Mouse (Mus musculus) embryonic facial prominence, embryonic 11.5 days (tissue): ENCODE data around the gene Ccdc169. TPM values are rescaled to one million over a fixed set of nuclear protein-coding genes. Genes with fewer than 3 reads are reported as not detected.

Source experiments
- ATAC-seq: fragments of 200-750 bp; cut with Nextera tagmentation; replicated peaks from 2 replicates; pipeline ENCODE4 v1.8.0; 2017; ENCODE audit warnings: low read depth; ENCODE audit not compliant: insufficient number of reproducible peaks, low FRiP score, low TSS enrichment
- DNase-seq: peaks from one replicate; pipeline ENCODE4 v3.0.0-alpha.2; 2015; ENCODE audit warnings: low spot score
- H3K27ac ChIP-seq: fragments of 300-500 bp; sonication (generic); replicated peaks from 2 replicates; pipeline ENCODE4 v1.5.1; 2014; ENCODE audit warnings: mild to moderate bottlenecking, low read depth, low read length, control low read depth
- H3K27me3 ChIP-seq: fragments of 300-500 bp; sonication (generic); 2 replicates; pipeline ENCODE4 v1.6.1; 2014; ENCODE audit warnings: mild to moderate bottlenecking, low read length, moderate library complexity, mixed read lengths; ENCODE audit not compliant: control insufficient read depth, insufficient read depth
- H3K36me3 ChIP-seq: fragments of 300-500 bp; sonication (generic); replicated peaks from 2 replicates; pipeline ENCODE4 v1.6.1; 2014; ENCODE audit warnings: low read depth, mild to moderate bottlenecking, low read length, moderate library complexity, mixed read lengths; ENCODE audit not compliant: control insufficient read depth, insufficient read depth
- H3K4me1 ChIP-seq: fragments of 300-500 bp; sonication (generic); 2 replicates; pipeline ENCODE4 v1.6.1; 2014; ENCODE audit warnings: low read length, mixed read lengths; ENCODE audit not compliant: control insufficient read depth, insufficient read depth
- H3K4me2 ChIP-seq: fragments of 300-500 bp; sonication (generic); 2 replicates; pipeline ENCODE4 v1.6.1; 2014; ENCODE audit warnings: low read depth, mild to moderate bottlenecking, control low read depth, low read length, moderate library complexity
- H3K4me3 ChIP-seq: fragments of 300-500 bp; sonication (generic); 2 replicates; pipeline ENCODE4 v1.5.1; 2014; ENCODE audit warnings: low read depth, low read length, control low read depth
- H3K9ac ChIP-seq: fragments of 300-500 bp; sonication (generic); replicated peaks from 2 replicates; pipeline ENCODE4 v1.6.1; 2014; ENCODE audit warnings: mild to moderate bottlenecking, control low read depth, low read length
- H3K9me3 ChIP-seq: fragments of 300-500 bp; sonication (generic); replicated peaks from 2 replicates; pipeline ENCODE4 v1.6.1; 2016; ENCODE audit warnings: mild to moderate bottlenecking, low read length, inconsistent platforms, mixed read lengths; ENCODE audit not compliant: control insufficient read depth
- WGBS: fragments of 180-500 bp; shearing (Covaris S2); extraction: QIAGEN DNeasy Blood & Tissue Kit; methylation state at CpG from one replicate; pipeline ENCODE4 v1.1.7; 2014; 5-methylcytosine and 5-hydroxymethylcytosine counted together
- polyA plus RNA-seq: library from polyadenylated mRNA; unstranded; fragments of >200 nt; fragmentation: Nextera tagmentation; extraction: Ambion mirVana; gene quantifications from 2 replicates; pipeline ENCODE4 v1.2.1, GENCODE M21; 2014

Ccdc169 gene
- polyA plus RNA-seq, 1 experiment from 2014 or later = 0.07 TPM

DNA sequence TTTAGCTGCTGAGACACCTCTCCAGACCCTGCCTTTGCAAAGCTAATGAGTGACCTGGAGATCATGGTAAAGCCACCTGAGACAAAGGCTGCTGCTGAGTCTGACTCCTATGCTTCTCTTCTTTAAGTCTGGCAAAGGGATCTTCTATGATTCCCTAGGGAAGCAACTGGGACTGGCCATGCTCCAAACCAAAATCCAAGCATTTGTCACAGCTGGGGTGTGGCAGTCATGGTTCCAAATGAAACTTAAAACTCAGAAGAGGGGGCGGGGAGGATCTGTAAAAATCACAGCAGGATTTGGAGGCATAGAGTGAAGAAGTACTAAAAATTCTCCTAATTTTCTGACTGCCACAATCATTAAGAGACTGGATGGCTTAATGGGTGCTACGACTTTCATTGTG, 40.0 kb upstream of the Ccdc169 start:
- no peaks in the 10 kb centered on the region for H3K36me3 ChIP-seq
- no peaks in the 10 kb centered on the region for H3K27me3 ChIP-seq
- H3K9me3 ChIP-seq = no peaks in the 10 kb centered on the region
- 80% methylated on average over 2 of the region's 2 CpGs for WGBS
- no peaks in the 10 kb centered on the region; the same call in 1 of the 2 replicates for H3K4me1 ChIP-seq
- no peak overlapping the region for H3K4me2 ChIP-seq
- H3K27ac ChIP-seq = peak overlapping the region; percentile 22; the same call in 1 of the 2 replicates
- H3K9ac ChIP-seq = no peak overlapping the region
- H3K4me3 ChIP-seq = no peak overlapping the region
- ATAC-seq (no peak), DNase-seq (no peak)

DNA sequence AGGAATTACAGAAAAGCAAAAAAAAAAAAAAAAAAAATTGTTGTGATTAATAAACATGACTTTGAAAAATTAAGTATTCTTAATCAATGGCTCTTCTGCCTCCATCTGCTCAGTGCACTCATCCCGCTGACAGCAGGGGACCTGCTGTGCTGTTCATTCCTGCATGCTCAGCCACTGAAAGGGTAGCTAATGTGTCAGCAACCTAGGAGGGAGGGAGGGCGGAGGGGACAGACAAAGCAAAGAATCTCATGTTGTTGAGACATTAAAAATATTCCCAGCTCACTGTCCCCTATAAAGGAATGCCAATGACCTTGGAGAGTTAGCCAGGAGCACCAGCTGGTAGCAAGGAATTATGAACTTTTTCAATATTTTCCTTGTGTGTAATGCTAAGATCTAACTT, 39.1 kb upstream of the Ccdc169 start:
- H3K36me3 ChIP-seq = no peaks in the 10 kb centered on the region
- DNase-seq (no peak), ATAC-seq (0 out of 2 replicates have a peak, but pooled peaks have one; percentile 55)
- H3K27ac ChIP-seq = no peak overlapping the region
- no peaks in the 10 kb centered on the region; the same call in 1 of the 2 replicates for H3K4me1 ChIP-seq
- H3K27me3 ChIP-seq = no peaks in the 10 kb centered on the region
- WGBS = 54% methylated on average over 2 of the region's 2 CpGs
- no peak overlapping the region for H3K4me3 ChIP-seq
- no peaks in the 10 kb centered on the region for H3K9me3 ChIP-seq
- H3K4me2 ChIP-seq = no peak overlapping the region
- H3K9ac ChIP-seq = no peak overlapping the region

DNA sequence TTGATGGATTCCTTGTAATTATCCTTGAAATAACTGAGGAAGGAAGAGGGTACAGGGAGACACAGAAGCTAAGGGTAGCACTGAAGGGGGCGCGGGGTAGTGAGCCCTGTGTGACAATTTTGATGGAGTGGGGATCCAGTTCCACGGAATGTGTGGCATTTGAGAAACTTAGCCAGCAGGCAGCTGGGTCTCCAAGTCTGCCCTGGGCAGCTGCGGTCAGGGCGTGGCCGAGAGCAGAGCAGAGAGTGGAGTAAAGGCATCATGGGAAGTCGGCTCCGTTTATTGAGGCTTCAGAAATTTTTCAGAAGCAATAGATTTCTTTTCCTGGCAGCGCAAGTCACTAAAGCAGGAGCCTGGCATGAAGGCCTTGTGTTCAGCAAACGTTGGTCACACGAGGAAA, 38.1 kb upstream of the Ccdc169 start:
- no peaks in the 10 kb centered on the region for H3K9me3 ChIP-seq
- no peak overlapping the region for H3K4me2 ChIP-seq
- DNase-seq (no peak), ATAC-seq (no peak)
- no peak overlapping the region for H3K9ac ChIP-seq
- H3K4me3 ChIP-seq = no peak overlapping the region
- H3K27ac ChIP-seq = no peak overlapping the region
- WGBS = 84% methylated on average over 11 of the region's 11 CpGs
- no peaks in the 10 kb centered on the region; the same call in 1 of the 2 replicates for H3K4me1 ChIP-seq
- H3K36me3 ChIP-seq = no peaks in the 10 kb centered on the region
- no peaks in the 10 kb centered on the region for H3K27me3 ChIP-seq

DNA sequence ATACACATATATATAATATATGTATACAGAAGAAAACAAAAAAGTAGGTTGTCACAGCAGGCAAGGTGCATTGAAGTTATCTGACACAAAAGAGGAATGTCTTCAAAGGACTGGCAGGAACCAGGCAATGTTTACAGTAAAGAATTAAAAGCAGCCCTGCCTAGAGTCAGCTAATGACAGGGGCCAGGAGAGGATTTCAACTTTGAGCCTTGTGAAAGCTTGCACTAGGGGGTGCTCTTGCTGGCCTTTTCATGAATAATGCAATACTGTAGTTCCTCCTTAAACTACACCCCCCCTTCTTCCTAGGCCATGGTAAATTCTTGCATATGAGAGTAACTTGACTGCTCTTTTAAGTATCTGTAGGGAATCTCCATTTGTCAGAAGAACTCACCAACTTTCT, 36.0 kb upstream of the Ccdc169 start:
- no peaks in the 10 kb centered on the region for H3K9me3 ChIP-seq
- H3K4me1 ChIP-seq = no peaks in the 10 kb centered on the region; the same call in 1 of the 2 replicates
- H3K9ac ChIP-seq = no peak overlapping the region
- H3K4me2 ChIP-seq = no peak overlapping the region
- H3K27ac ChIP-seq = no peak overlapping the region
- ATAC-seq = no peak
- no peaks in the 10 kb centered on the region for H3K36me3 ChIP-seq
- no peak for DNase-seq
- H3K27me3 ChIP-seq = no peaks in the 10 kb centered on the region
- H3K4me3 ChIP-seq = no peak overlapping the region

- Histone ChIP-seq H3K4me1 (no peaks in the 10 kb centered on the region), H3K4me2 (no peak overlapping the region), H3K27me3 (no peaks in the 10 kb centered on the region), H3K27ac (no peak overlapping the region), H3K36me3 (no peaks in the 10 kb centered on the region), H3K4me3 (no peak overlapping the region), H3K9me3 (no peaks in the 10 kb centered on the region), H3K9ac (no peak overlapping the region)
- DNase-seq (no peak), ATAC-seq (no peak)
- WGBS = 82% methylated on average over 14 of the region's 14 CpGs
These were observed 31.6 kb upstream of the Ccdc169 start for GRCm38 (mm10) chr3:55105372-55106023.

DNA sequence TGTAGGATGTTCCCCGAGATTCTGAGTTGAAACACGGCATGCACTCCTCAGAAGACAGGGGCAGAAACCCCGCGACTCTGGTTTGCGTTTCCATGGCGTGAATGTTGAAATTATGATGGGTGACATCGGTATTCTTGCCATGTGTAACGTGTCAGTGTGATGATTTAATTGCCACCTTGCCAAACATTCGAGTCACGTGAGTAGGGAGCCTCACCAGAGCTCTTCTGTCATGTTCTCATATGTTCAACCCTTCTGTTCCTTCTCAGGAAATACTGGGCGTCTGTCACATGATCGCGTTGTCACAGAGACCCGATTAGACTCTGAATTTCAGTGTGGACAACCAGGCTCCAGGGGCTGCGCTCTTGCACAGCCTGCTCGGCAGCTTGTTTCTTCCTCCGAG, 31.1 kb upstream of the Ccdc169 start:
- 87% methylated on average over 17 of the region's 17 CpGs for WGBS
- H3K4me1 ChIP-seq = no peaks in the 10 kb centered on the region
- no peak for DNase-seq

GRCm38 (mm10) chr3:55109097-55109496, 28.0 kb upstream of the Ccdc169 start:
- ATAC-seq (no peak), DNase-seq (no peak)
- Histone ChIP-seq H3K27ac (no peak overlapping the region), H3K9me3 (no peaks in the 10 kb centered on the region), H3K4me1 (no peaks in the 10 kb centered on the region), H3K36me3 (no peaks in the 10 kb centered on the region), H3K9ac (no peak overlapping the region), H3K27me3 (no peaks in the 10 kb centered on the region), H3K4me2 (no peak overlapping the region), H3K4me3 (no peak overlapping the region)
- WGBS = 67% methylated on average over 4 of the region's 4 CpGs

More for the DNA sequence above, 31.1 kb upstream of the Ccdc169 start:
- Histone ChIP-seq H3K27ac (no peak overlapping the region), H3K9me3 (no peaks in the 10 kb centered on the region), H3K4me2 (no peak overlapping the region), H3K4me3 (no peak overlapping the region), H3K36me3 (no peaks in the 10 kb centered on the region), H3K27me3 (no peaks in the 10 kb centered on the region), H3K9ac (no peak overlapping the region)
- ATAC-seq = no peak

- no peaks in the 10 kb centered on the region for H3K9me3 ChIP-seq
- H3K4me1 ChIP-seq = peaks cover 2% of the 10 kb centered on the region; the same call in 1 of the 2 replicates
- H3K27ac ChIP-seq = peak within 1 kb of the TSS; percentile 84
- DNase-seq = peak; percentile 94
- H3K27me3 ChIP-seq = no peaks in the 10 kb centered on the region
- peak within 1 kb of the TSS; percentile 65 for H3K4me2 ChIP-seq
- H3K36me3 ChIP-seq = 0 out of 2 replicates have a peak, but pooled peaks cover under 1% of the 10 kb centered on the region
- peak within 1 kb of the TSS; percentile 96 for H3K9ac ChIP-seq
- peak within 1 kb of the TSS; percentile 77 for H3K4me3 ChIP-seq
- peak; percentile 96 for ATAC-seq
- under 1% methylated on average over 58 of the region's 58 CpGs for WGBS
These were observed 25.0 kb upstream of the Ccdc169 start, which contains the start of gene Spg20 for GRCm38 (mm10) chr3:55111935-55112709. TSS of gene Spg20 (plus strand) at chr3:55112108.
